In genomic region chr2:143735442-143735841, GRCm38 (mm10) we compare ENCODE assay signal across 17 mouse cellular contexts.
A peak's percentile ranks its signal among the peaks of the same experiment; 100 is the strongest.
DNase-seq lines count a peak whose midpoint lies in the region; TF ChIP-seq lines count a peak whose summit lies in the region.
"Had no signal": no experiment of that assay in that cellular context is flagged by ENCODE, and none has a peak within 500 bp of the region (broad histone marks: within the 10 kb centered on the region; RNA-seq: fewer than 3 reads in every experiment).

No protein-coding gene starts in this region.

- TF ChIP-seq RAD21 in CH12.LX (IDR thresholded peaks at IDR 0.05; ENCODE audit: low read depth, low read length): no peak

- no peak overlapping the region for H3K4me2 ChIP-seq in CH12.LX (ENCODE audit: insufficient read depth, low read depth, poor library complexity, severe bottlenecking)

- peaks cover 61% of the 10 kb centered on the region for H3K27me3 ChIP-seq in CH12.LX (replicated peaks)
- no peaks in the 10 kb centered on the region for H3K27me3 ChIP-seq in midbrain, embryonic 10.5 days (ENCODE audit: low read depth, poor library complexity, severe bottlenecking)

- H3K4me3 ChIP-seq in CH12.LX (replicated peaks in 1 of 3; ENCODE audit: low read depth in 2 of 3, low read length in 2 of 3, poor library complexity in 1 of 3): no peak overlapping the region
- H3K4me3 ChIP-seq in ES-E14 (ENCODE audit: insufficient read depth in 1 of 2, low read depth in 1 of 2, low read length in 2 of 2, poor library complexity in 1 of 2, severe bottlenecking in 1 of 2): no peak overlapping the region
- H3K4me3 ChIP-seq in midbrain, embryonic 10.5 days: no peak overlapping the region

- H3K4me1 ChIP-seq in CH12.LX (ENCODE audit: control insufficient read depth in 1 of 2, insufficient read depth in 2 of 2): no peaks in the 10 kb centered on the region
- no peaks in the 10 kb centered on the region for H3K4me1 ChIP-seq in ES-E14 (ENCODE audit: control insufficient read depth in 2 of 2, insufficient read depth in 2 of 2, low read length in 2 of 2, poor library complexity in 1 of 2)
- no peaks in the 10 kb centered on the region for H3K4me1 ChIP-seq in midbrain, embryonic 10.5 days

- no peak for TF ChIP-seq CTCF in CH12.LX (conservative IDR thresholded peaks at IDR 0.05 in 1 of 2, IDR thresholded peaks at IDR 0.05 in 1 of 2; ENCODE audit: low read depth in 2 of 2, low read length in 2 of 2)

- in situ Hi-C loops in CH12.LX (cut with MboI; ENCODE audit: low pct_ligation_motif_present, low pct_unique_long_range_greater_than_20kb, low sequenced_read_pairs): no loop called here
- in situ Hi-C loops in ES-E14 (cut with MboI; ENCODE audit: low sequenced_read_pairs in 2 of 2, unreplicated experiment in 2 of 2): no loop called here

- no peaks in the 10 kb centered on the region for H3K79me2 ChIP-seq in CH12.LX (replicated peaks; ENCODE audit: control insufficient read depth, extremely low read depth, insufficient read depth, poor library complexity, severe bottlenecking)

- no peak overlapping the region for H3K27ac ChIP-seq in CH12.LX (ENCODE audit: insufficient read depth, low read depth)
- H3K27ac ChIP-seq in ES-E14 (ENCODE audit: insufficient read depth, low read depth, low read length, poor library complexity, severe bottlenecking): no peak overlapping the region
- no peak overlapping the region for H3K27ac ChIP-seq in midbrain, embryonic 10.5 days (replicated peaks)

- 89% methylated on average over 3 of the region's 3 CpGs for WGBS in midbrain, embryonic 10.5 days

- TF ChIP-seq EP300 in CH12.LX (IDR thresholded peaks at IDR 0.05; ENCODE audit: low read length): no peak

- DNase-seq in CH12.LX (ENCODE audit: extremely low read depth) (no peak), ES-E14 (ENCODE audit: low read depth, low spot score) (no peak)
- DNase-seq in gastrocnemius, adult 8-10 months (ENCODE audit: low spot score in 2 of 2): no peak
- no peak for DNase-seq in midbrain, embryonic 10.5 days (ENCODE audit: low spot score)
- DNase-seq: adrenal gland, adult 2 months; adrenal gland, adult 8-10 months; adrenal gland, postnatal 10 days; adrenal gland, postnatal 14 days; adrenal gland, postnatal 25 days; adrenal gland, postnatal 36 days; B cell, adult 2 months; cerebellum, adult 11 months; cerebellum, adult 11-12 months; cerebellum, adult 18-20 months; cerebellum, adult 2 months; cerebellum, adult 8-10 months had no signal

- dilution Hi-C loops in CH12.LX (cut with MboI; ENCODE audit: extremely low pct_ligation_motif_present, extremely low pct_unique_long_range_greater_than_20kb, low sequenced_read_pairs): no loop called here

- TF ChIP-seq POLR2A in CH12.LX (IDR thresholded peaks at IDR 0.05; ENCODE audit: low read depth, low read length): no peak

- H3K36me3 ChIP-seq in CH12.LX (replicated peaks in 1 of 2; ENCODE audit: control insufficient read depth in 1 of 2, insufficient read depth in 1 of 2, low read length in 1 of 2): no peaks in the 10 kb centered on the region
- H3K36me3 ChIP-seq in ES-E14 (ENCODE audit: control insufficient read depth, insufficient read depth, low read length, poor library complexity, severe bottlenecking): no peaks in the 10 kb centered on the region
- H3K36me3 ChIP-seq in midbrain, embryonic 10.5 days: no peaks in the 10 kb centered on the region
- H3K36me3 ChIP-seq: G1E had no signal

- H3K9ac ChIP-seq in CH12.LX (ENCODE audit: insufficient read depth, low read depth): no peak overlapping the region
- no peak overlapping the region for H3K9ac ChIP-seq in ES-E14 (ENCODE audit: insufficient read depth, low read depth, low read length, poor library complexity, severe bottlenecking)

- H3K9me3 ChIP-seq in CH12.LX (replicated peaks; ENCODE audit: low read length) (peaks cover 7% of the 10 kb centered on the region), ES-E14 (ENCODE audit: control insufficient read depth, insufficient read depth, low read depth, low read length) (no peaks in the 10 kb centered on the region)
- no peaks in the 10 kb centered on the region for H3K9me3 ChIP-seq in midbrain, embryonic 10.5 days (replicated peaks)

TF ChIP-seq in CH12.LX, 34 proteins besides CTCF, POLR2A, EP300 and RAD21:
- TF ChIP-seq MAFK (IDR thresholded peaks at IDR 0.05; ENCODE audit: insufficient replicate concordance, low read length) (peak; percentile 57; the same call in 1 of the 2 replicates), MEF2A (IDR thresholded peaks at IDR 0.05; ENCODE audit: borderline replicate concordance, low read depth, low read length) (no peak)

TF ChIP-seq in ES-E14, 5 proteins besides CTCF, POLR2A, EP300 and RAD21:
- TF ChIP-seq HCFC1 (IDR thresholded peaks at IDR 0.05; ENCODE audit: borderline replicate concordance, insufficient read depth, low read length): no peak
- TF ChIP-seq ZC3H11A (IDR thresholded peaks at IDR 0.05; ENCODE audit: borderline replicate concordance, low read depth, low read length): no peak
- TF ChIP-seq MAFK (IDR thresholded peaks at IDR 0.05; ENCODE audit: insufficient read depth, low read depth, low read length): peak; percentile 73
